Comparison of ENCODE assay signal across 12 mouse cellular contexts in the genomic region with DNA sequence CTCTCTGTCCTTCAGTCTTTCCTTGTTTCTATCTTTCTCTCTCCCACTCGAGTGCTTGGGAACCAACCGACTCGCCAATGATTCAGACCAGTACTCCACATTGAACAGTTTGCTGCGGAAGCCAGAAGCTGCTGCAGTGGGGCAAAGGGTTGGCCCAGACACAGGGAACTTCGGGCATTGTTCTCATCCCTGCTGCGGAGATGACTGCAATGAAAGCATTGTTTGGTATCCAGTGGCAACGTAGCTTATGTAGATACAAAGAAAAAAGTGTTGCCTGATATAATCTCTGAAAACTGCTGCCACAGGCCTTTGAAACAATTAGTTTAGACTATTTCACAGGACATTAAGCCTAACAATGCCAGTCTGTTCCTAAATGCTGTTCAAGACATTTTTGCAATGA. TPM values are rescaled to one million over a fixed set of nuclear protein-coding genes. Genes with fewer than 3 reads are reported as not detected.
DNase-seq lines count a peak whose midpoint lies in the region; ATAC-seq lines count a peak whose summit lies in the region.
"Had no signal": no experiment of that assay in that cellular context is flagged by ENCODE, and none has a peak within 500 bp of the region (broad histone marks: within the 10 kb centered on the region; RNA-seq: fewer than 3 reads in every experiment).

No protein-coding gene starts in this region.

- H3K9ac ChIP-seq in neural tube, embryonic 11.5 days (ENCODE audit: low read length) = no peak overlapping the region
- H3K9ac ChIP-seq in hindbrain, embryonic 11.5 days (ENCODE audit: low read depth, low read length) = no peak overlapping the region
- H3K9ac ChIP-seq in midbrain, embryonic 13.5 days (replicated peaks) = no peak overlapping the region
- H3K9ac ChIP-seq: stomach, embryonic 15.5 days had no signal

- 34% methylated on average over 7 of the region's 7 CpGs for WGBS in neural tube, embryonic 11.5 days
- WGBS in hindbrain, embryonic 11.5 days = 28% methylated on average over 7 of the region's 7 CpGs
- WGBS in midbrain, embryonic 13.5 days = 11% methylated on average over 7 of the region's 7 CpGs

- no peaks in the 10 kb centered on the region for H3K36me3 ChIP-seq in neural tube, embryonic 11.5 days (ENCODE audit: control insufficient read depth, insufficient read depth, low read length)
- H3K36me3 ChIP-seq in hindbrain, embryonic 11.5 days (ENCODE audit: control insufficient read depth, insufficient read depth, low read length) = no peaks in the 10 kb centered on the region
- H3K36me3 ChIP-seq in midbrain, embryonic 13.5 days = no peaks in the 10 kb centered on the region
- H3K36me3 ChIP-seq: stomach, embryonic 15.5 days had no signal

- no peak overlapping the region for H3K27ac ChIP-seq in neural tube, embryonic 11.5 days (ENCODE audit: low read depth, low read length)
- no peak overlapping the region for H3K27ac ChIP-seq in hindbrain, embryonic 11.5 days (ENCODE audit: low read depth, low read length)
- H3K27ac ChIP-seq in midbrain, embryonic 13.5 days = peak overlapping the region; percentile 10; the same call in 1 of the 2 replicates
- H3K27ac ChIP-seq: stomach, embryonic 15.5 days had no signal

- no peak for ATAC-seq in neural tube, embryonic 11.5 days (ENCODE audit: insufficient read depth, low FRiP score, low TSS enrichment)
- ATAC-seq in hindbrain, embryonic 11.5 days (ENCODE audit: low FRiP score) = peak; percentile 71; the same call in 1 of the 2 replicates
- peak; percentile 62; the same call in 1 of the 2 replicates for ATAC-seq in midbrain, embryonic 13.5 days
- ATAC-seq: intestine, postnatal 0 days had no signal

- no peaks in the 10 kb centered on the region for H3K4me1 ChIP-seq in neural tube, embryonic 11.5 days (ENCODE audit: control insufficient read depth, insufficient read depth, low read length)
- H3K4me1 ChIP-seq in hindbrain, embryonic 11.5 days (replicated peaks; ENCODE audit: control insufficient read depth, insufficient read depth, low read length) = 0 out of 2 replicates have a peak, but pooled peaks cover 3% of the 10 kb centered on the region
- peaks cover 13% of the 10 kb centered on the region for H3K4me1 ChIP-seq in midbrain, embryonic 13.5 days (replicated peaks)
- H3K4me1 ChIP-seq: stomach, embryonic 15.5 days had no signal

- peak; percentile 21 for DNase-seq in neural tube, embryonic 11.5 days (ENCODE audit: low spot score)
- DNase-seq in neural tube, embryonic 10.5 days (ENCODE audit: extremely low spot score, low spot score) = no peak
- DNase-seq in hindbrain, embryonic 11.5 days (ENCODE audit: low spot score) = peak; percentile 37
- peak; percentile 94 for DNase-seq in retina, postnatal 1 day
- DNase-seq in gastrocnemius, postnatal 4 days (ENCODE audit: low spot score in 2 of 2) = no peak
- DNase-seq in heart, adult 11 months = no peak
- DNase-seq: cerebellum, adult 8-10 months; embryo, embryonic 11 days had no signal

- no peaks in the 10 kb centered on the region for H3K9me3 ChIP-seq in neural tube, embryonic 11.5 days (ENCODE audit: control insufficient read depth, low read length)
- H3K9me3 ChIP-seq in hindbrain, embryonic 11.5 days (ENCODE audit: control insufficient read depth, low read length) = no peaks in the 10 kb centered on the region
- H3K9me3 ChIP-seq in midbrain, embryonic 13.5 days = no peaks in the 10 kb centered on the region
- H3K9me3 ChIP-seq: stomach, embryonic 15.5 days had no signal

- H3K4me2 ChIP-seq in neural tube, embryonic 11.5 days (ENCODE audit: low read depth) = no peak overlapping the region
- H3K4me2 ChIP-seq in hindbrain, embryonic 11.5 days (replicated peaks; ENCODE audit: low read depth, low read length) = no peak overlapping the region
- no peak overlapping the region for H3K4me2 ChIP-seq in midbrain, embryonic 13.5 days (replicated peaks)
- H3K4me2 ChIP-seq: liver, embryonic 11.5 days; stomach, embryonic 15.5 days had no signal

- H3K4me3 ChIP-seq in neural tube, embryonic 11.5 days (ENCODE audit: low read depth, low read length) = no peak overlapping the region
- H3K4me3 ChIP-seq in hindbrain, embryonic 11.5 days (ENCODE audit: low read depth, low read length) = no peak overlapping the region
- H3K4me3 ChIP-seq in midbrain, embryonic 13.5 days (replicated peaks) = no peak overlapping the region
- H3K4me3 ChIP-seq: stomach, embryonic 15.5 days had no signal

- no peaks in the 10 kb centered on the region for H3K27me3 ChIP-seq in neural tube, embryonic 11.5 days (ENCODE audit: control insufficient read depth, insufficient read depth, low read length)
- no peaks in the 10 kb centered on the region for H3K27me3 ChIP-seq in hindbrain, embryonic 11.5 days (ENCODE audit: control insufficient read depth, insufficient read depth, low read length)
- H3K27me3 ChIP-seq in midbrain, embryonic 13.5 days = peaks cover 3% of the 10 kb centered on the region; the same call in 1 of the 2 replicates
- H3K27me3 ChIP-seq: stomach, embryonic 15.5 days had no signal

RNA-seq across cellular contexts. Expression of a gene that starts 57.6 kb away (rescaled TPM):
- polyA plus RNA-seq in neural tube, embryonic 11.5 days (2014; fragmentation: Nextera tagmentation; extraction: Ambion mirVana) = 1.3 and 1.9 TPM in 2 replicates
- polyA plus RNA-seq in hindbrain, embryonic 11.5 days (2014; fragmentation: Nextera tagmentation; extraction: Ambion mirVana) = 1.5 and 2.1 TPM in 2 replicates
- 2.6 and 3.3 TPM in 2 replicates for polyA plus RNA-seq in midbrain, embryonic 13.5 days (2015; fragmentation: Nextera tagmentation; extraction: Ambion mirVana)
- total RNA-seq in gastrocnemius, postnatal 4 days (2021) = not detected

Comparison
In these comparisons a context has a peak if more than half of its experiments do, and no peak if none do; other contexts are left out.
1. DNase-seq: peak in neural tube, embryonic 11.5 days (single experiment), hindbrain, embryonic 11.5 days (single experiment) and retina, postnatal 1 day (single experiment); none in neural tube, embryonic 10.5 days (single experiment), gastrocnemius, postnatal 4 days (0 of 2) and heart, adult 11 months (single experiment).